Mouse (Mus musculus) kidney, embryonic 15.5 days (tissue): ENCODE data around the gene Rln3. TPM values are rescaled to one million over a fixed set of nuclear protein-coding genes. Genes with fewer than 3 reads are reported as not detected.
A peak's percentile ranks its signal among the peaks of the same experiment; 100 is the strongest.

ENCODE experiments used
- microRNA counts: library from miRNA; unstranded; fragments of <30 nt; microRNA quantifications from one replicate; lab custom pipeline; 2016
- microRNA-seq: library from miRNA; unstranded; fragments of <30 nt; microRNA quantifications from one replicate; pipeline ENCODE4, GENCODE M21; 2016
- polyA plus RNA-seq: library from polyadenylated mRNA; unstranded; fragments of >200 nt; fragmentation: Nextera tagmentation; extraction: Ambion mirVana; gene quantifications from 2 replicates; pipeline ENCODE4 v1.2.1, GENCODE M21; 2015

Rln3 gene
- polyA plus RNA-seq, 1 experiment from 2014 or later, result not detected

MicroRNAs within 50 kb of the gene (microRNA counts, 519-probe panel; counts per million panel counts)
- microRNA mmu-miR-1199 (lab: Ali Mortazavi, UCI) (31.7 counts per million), microRNA mmu-miR-709 (lab: Ali Mortazavi, UCI) (2,290 counts per million, percentile 29 among the panel's probes with 10 or more counts)

Small RNA genes within 50 kb of the gene (microRNA-seq; reads per million reads assigned to microRNA genes)
- gene Mir1199 (1.6 reads per million, percentile 4 among the genes with 10 or more reads in this experiment), gene Mir709 (not detected), gene Mir8111 (0.59 reads per million)

Other genes with a start within 250 kb of the Rln3 start
- gene Adgrl1, start 144.9 kb downstream of the Rln3 start, polyA plus RNA-seq, result 17.8 and 18.8 TPM in 2 replicates
- 0.69 and 0.71 TPM in 2 replicates for gene Gm10644, start 89.8 kb downstream of the Rln3 start, polyA plus RNA-seq
- 60.7 and 62.2 TPM in 2 replicates for gene Asf1b, start 89.5 kb downstream of the Rln3 start, polyA plus RNA-seq
- 161 and 163 TPM in 2 replicates for gene Prkaca, start 72.0 kb downstream of the Rln3 start, polyA plus RNA-seq
- 11.0 and 11.5 TPM in 2 replicates for gene Samd1, start 47.3 kb downstream of the Rln3 start, polyA plus RNA-seq
- 1.2 and 1.3 TPM in 2 replicates for gene 1700067K01Rik, start 43.5 kb downstream of the Rln3 start, polyA plus RNA-seq
- gene 2210011C24Rik, start 32.8 kb downstream of the Rln3 start, polyA plus RNA-seq, result 7.4 and 9.1 TPM in 2 replicates
- 14.8 and 15.1 TPM in 2 replicates for gene Palm3, start 23.5 kb downstream of the Rln3 start, polyA plus RNA-seq
- 2.3 and 3.2 TPM in 2 replicates for gene Il27ra, start 2.4 kb downstream of the Rln3 start, polyA plus RNA-seq
- 1.2 and 1.6 TPM in 2 replicates for gene Gm10643, start 20.1 kb upstream of the Rln3 start, polyA plus RNA-seq
- 10.5 and 10.7 TPM in 2 replicates for gene Rfx1, start 21.8 kb upstream of the Rln3 start, polyA plus RNA-seq
- 9.2 and 11.6 TPM in 2 replicates for gene Dcaf15, start 59.8 kb upstream of the Rln3 start, polyA plus RNA-seq
- 0.21 and 1.4 TPM in 2 replicates for gene Podnl1, start 81.0 kb upstream of the Rln3 start, polyA plus RNA-seq
- 22.0 and 28.7 TPM in 2 replicates for gene Cc2d1a, start 102.9 kb upstream of the Rln3 start, polyA plus RNA-seq
- gene 4930432K21Rik, start 103.0 kb upstream of the Rln3 start, polyA plus RNA-seq, result 1.7 and 2.0 TPM in 2 replicates
- gene Nanos3, start 140.2 kb upstream of the Rln3 start, polyA plus RNA-seq, result 3.6 and 4.7 TPM in 2 replicates
- gene Zswim4, start 192.1 kb upstream of the Rln3 start, polyA plus RNA-seq, result 16.6 and 17.3 TPM in 2 replicates
- 336 and 355 TPM in 2 replicates for gene D8Ertd738e, start 204.7 kb upstream of the Rln3 start, polyA plus RNA-seq
- gene Mri1, start 212.3 kb upstream of the Rln3 start, polyA plus RNA-seq, result 66.8 and 77.8 TPM in 2 replicates
- 23.0 and 25.9 TPM in 2 replicates for gene Ccdc130, start 225.4 kb upstream of the Rln3 start, polyA plus RNA-seq